Mouse (Mus musculus) hindbrain, embryonic 11.5 days (tissue): ENCODE measurements around the gene Snapc5. TPM values are rescaled to one million over a fixed set of nuclear protein-coding genes. Genes with fewer than 3 reads are reported as not detected.
"Not testable (repeated sequence)": the region's sequence is repeated elsewhere in the genome, so short reads cannot be mapped to it uniquely, and the experiment has no call there.

Experiments used
- ATAC-seq: fragments of 200-750 bp; cut with Nextera tagmentation; 2 replicates; pipeline ENCODE4 v1.8.0; 2017; ENCODE audit warnings: mild to moderate bottlenecking, moderate TSS enrichment, moderate library complexity; ENCODE audit not compliant: low FRiP score
- DNase-seq: peaks from one replicate; pipeline ENCODE4 v3.0.0-alpha.2; 2015; ENCODE audit warnings: low spot score
- H3K27ac ChIP-seq: fragments of 300-500 bp; sonication (generic); 2 replicates; pipeline ENCODE4 v1.5.1; 2014; ENCODE audit warnings: mild to moderate bottlenecking, low read depth, low read length
- H3K27me3 ChIP-seq: fragments of 300-500 bp; sonication (generic); 2 replicates; pipeline ENCODE4 v1.6.1; 2014; ENCODE audit warnings: mild to moderate bottlenecking, low read length, moderate library complexity, mixed read lengths; ENCODE audit not compliant: control insufficient read depth, insufficient read depth
- H3K36me3 ChIP-seq: fragments of 300-500 bp; sonication (generic); 2 replicates; pipeline ENCODE4 v1.6.1; 2014; ENCODE audit warnings: mild to moderate bottlenecking, low read length, moderate library complexity, mixed read lengths; ENCODE audit not compliant: control insufficient read depth, insufficient read depth
- H3K4me1 ChIP-seq: fragments of 300-500 bp; sonication (generic); replicated peaks from 2 replicates; pipeline ENCODE4 v1.6.1; 2014; ENCODE audit warnings: low read length, mixed read lengths; ENCODE audit not compliant: control insufficient read depth, insufficient read depth
- H3K4me2 ChIP-seq: fragments of 300-500 bp; sonication (generic); replicated peaks from 2 replicates; pipeline ENCODE4 v1.6.1; 2014; ENCODE audit warnings: mild to moderate bottlenecking, low read depth, low read length
- H3K4me3 ChIP-seq: fragments of 300-500 bp; sonication (generic); 2 replicates; pipeline ENCODE4 v1.5.1; 2014; ENCODE audit warnings: low read depth, low read length
- H3K9ac ChIP-seq: fragments of 300-500 bp; sonication (generic); 2 replicates; pipeline ENCODE4 v1.6.1; 2014; ENCODE audit warnings: low read depth, low read length
- H3K9me3 ChIP-seq: fragments of 300-500 bp; sonication (generic); 2 replicates; pipeline ENCODE4 v1.6.1; 2016; ENCODE audit warnings: low read length; ENCODE audit not compliant: control insufficient read depth
- WGBS: fragments of 180-500 bp; shearing (Covaris S2); extraction: QIAGEN DNeasy Blood & Tissue Kit; methylation state at CpG from one replicate; pipeline ENCODE4 v1.1.7; 2014; 5-methylcytosine and 5-hydroxymethylcytosine counted together
- polyA plus RNA-seq: library from polyadenylated mRNA; unstranded; fragments of >200 nt; fragmentation: Nextera tagmentation; extraction: Ambion mirVana; gene quantifications from 2 replicates; pipeline ENCODE4 v1.2.1, GENCODE M21; 2014

Snapc5 gene
- polyA plus RNA-seq, 1 experiment from 2014 or later, result 37.4 TPM

DNA sequence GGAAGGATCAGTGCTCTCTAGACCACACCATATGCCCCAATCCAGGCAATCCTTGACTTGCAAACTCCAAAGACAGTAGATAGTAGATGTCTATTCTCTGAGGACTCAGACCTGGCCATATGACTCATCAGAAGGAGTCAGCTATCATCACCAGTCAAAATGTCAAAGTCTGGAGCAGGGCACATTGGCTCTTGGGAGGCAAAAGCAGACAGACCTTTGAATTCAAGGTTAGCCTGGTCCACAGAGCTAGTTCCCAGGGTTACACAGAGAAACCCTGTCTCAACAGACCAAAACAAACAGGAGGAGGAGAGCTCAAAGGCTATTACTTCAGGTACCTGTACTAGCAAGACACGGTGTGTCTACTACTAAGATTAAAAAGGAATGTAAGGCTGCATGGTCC, 14.8 kb downstream of the Snapc5 start:
- H3K9me3 ChIP-seq, result no peaks in the 10 kb centered on the region
- H3K36me3 ChIP-seq, result 0 out of 2 replicates have a peak, but pooled peaks cover 3% of the 10 kb centered on the region
- WGBS, result 97% methylated on average over 1 of the region's 1 CpGs
- no peak overlapping the region for H3K27ac ChIP-seq
- H3K4me2 ChIP-seq, result no peak overlapping the region
- H3K4me1 ChIP-seq, result no peaks in the 10 kb centered on the region
- H3K27me3 ChIP-seq, result no peaks in the 10 kb centered on the region
- no peak overlapping the region for H3K9ac ChIP-seq
- DNase-seq (no peak), ATAC-seq (no peak)
- no peak overlapping the region for H3K4me3 ChIP-seq

- H3K27me3 ChIP-seq, result no peaks in the 10 kb centered on the region
- no peak overlapping the region for H3K4me3 ChIP-seq
- 75% methylated on average over 4 of the region's 4 CpGs for WGBS
- 0 out of 2 replicates have a peak, but pooled peaks cover 3% of the 10 kb centered on the region for H3K36me3 ChIP-seq
- no peaks in the 10 kb centered on the region for H3K9me3 ChIP-seq
- H3K9ac ChIP-seq, result no peak overlapping the region
- H3K4me1 ChIP-seq, result no peaks in the 10 kb centered on the region
- ATAC-seq, result no peak
- DNase-seq, result no peak
- H3K27ac ChIP-seq, result no peak overlapping the region
- no peak overlapping the region for H3K4me2 ChIP-seq
Measured at GRCm38 (mm10) chr9:64195554-64195953, 16.5 kb downstream of the Snapc5 start.

GRCm38 (mm10) chr9:64197524-64197923, 18.4 kb downstream of the Snapc5 start:
- Histone ChIP-seq H3K27ac (no peak overlapping the region), H3K4me3 (no peak overlapping the region), H3K4me2 (no peak overlapping the region), H3K27me3 (no peaks in the 10 kb centered on the region), H3K4me1 (no peaks in the 10 kb centered on the region), H3K9ac (no peak overlapping the region), H3K36me3 (0 out of 2 replicates have a peak, but pooled peaks cover 3% of the 10 kb centered on the region), H3K9me3 (no peaks in the 10 kb centered on the region)
- WGBS, result 85% methylated on average over 8 of the region's 8 CpGs
- no peak for ATAC-seq
- no peak for DNase-seq

DNA sequence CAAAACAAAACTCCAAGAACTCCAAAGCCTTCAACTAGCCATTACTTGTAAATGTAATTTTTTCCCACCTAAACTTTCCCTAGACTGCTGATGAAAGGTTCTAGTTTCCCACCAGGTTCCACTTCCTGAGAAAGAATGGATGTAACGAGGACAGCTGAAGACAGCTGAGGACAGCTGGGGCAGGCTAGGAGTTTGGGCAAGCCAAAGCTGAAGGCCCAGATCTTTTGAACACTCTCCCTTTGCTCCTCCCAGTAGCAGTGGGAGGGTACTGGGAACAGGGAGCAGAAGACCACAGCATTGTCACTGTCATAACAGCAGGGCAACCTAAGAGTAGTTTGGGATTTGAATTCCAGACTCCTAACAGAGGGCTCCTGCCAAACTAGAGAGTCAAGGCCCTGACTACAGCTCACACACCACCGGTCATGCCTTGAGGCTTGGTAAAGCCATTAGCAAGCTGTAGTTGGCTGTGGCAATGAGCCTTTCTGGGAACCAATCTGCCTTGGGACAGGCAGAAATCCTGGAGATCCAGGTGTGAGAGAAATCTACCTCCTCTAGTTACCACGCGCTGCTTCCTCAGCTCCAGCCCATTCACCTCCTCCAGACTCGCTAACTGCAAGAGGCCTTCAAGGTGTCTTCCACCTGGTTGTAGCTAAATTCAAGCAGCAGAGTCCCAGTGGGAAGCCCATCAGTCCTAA, 19.1 kb downstream of the Snapc5 start:
- no peaks in the 10 kb centered on the region for H3K36me3 ChIP-seq
- H3K9ac ChIP-seq, result no peak overlapping the region
- H3K27me3 ChIP-seq, result no peaks in the 10 kb centered on the region
- no peak for ATAC-seq
- no peak for DNase-seq
- H3K27ac ChIP-seq, result no peak overlapping the region
- no peak overlapping the region for H3K4me2 ChIP-seq
- no peaks in the 10 kb centered on the region for H3K9me3 ChIP-seq
- no peak overlapping the region for H3K4me3 ChIP-seq
- WGBS, result 94% methylated on average over 5 of the region's 5 CpGs
- no peaks in the 10 kb centered on the region for H3K4me1 ChIP-seq

DNA sequence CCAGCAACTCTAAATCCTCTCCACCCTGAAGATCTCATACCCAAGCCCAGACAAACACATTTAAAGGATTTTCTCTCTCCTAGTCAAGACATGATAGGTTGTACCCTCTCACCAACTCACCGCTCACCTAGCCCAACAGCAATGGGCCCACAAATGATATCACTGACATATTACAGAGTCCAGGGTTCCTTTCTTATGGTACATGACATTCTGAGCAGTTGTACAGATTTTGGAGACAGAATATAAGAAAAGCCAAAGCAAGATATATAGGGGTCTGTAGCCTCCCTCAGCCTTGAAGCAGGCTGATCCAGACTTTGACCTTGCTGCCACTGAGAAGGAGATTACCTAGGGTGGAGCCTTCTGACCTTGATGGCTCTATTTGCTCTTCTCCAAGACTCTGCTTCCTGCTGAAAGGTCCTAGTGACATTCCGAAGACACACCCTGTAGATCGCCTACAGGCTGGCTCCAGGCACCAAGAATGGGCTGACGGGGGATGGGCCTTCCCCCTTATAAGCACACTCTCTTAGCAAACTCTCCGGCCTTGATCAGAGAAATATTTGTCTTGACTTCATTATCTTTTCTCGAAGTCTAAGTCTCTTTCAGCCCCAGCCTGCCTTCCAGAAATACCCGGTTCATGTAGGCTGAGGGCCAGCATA, 19.8 kb downstream of the Snapc5 start:
- H3K4me2 ChIP-seq, ATAC-seq, H3K36me3 ChIP-seq, H3K9me3 ChIP-seq, H3K4me3 ChIP-seq, H3K27ac ChIP-seq, H3K27me3 ChIP-seq, H3K9ac ChIP-seq, H3K4me1 ChIP-seq, DNase-seq: not testable (repeated sequence)
- WGBS, result 95% methylated on average over 7 of the region's 7 CpGs

- DNase-seq (no peak), ATAC-seq (no peak)
- Histone ChIP-seq H3K4me3 (no peak overlapping the region), H3K9ac (no peak overlapping the region), H3K36me3 (no peaks in the 10 kb centered on the region), H3K4me2 (no peak overlapping the region), H3K27me3 (no peaks in the 10 kb centered on the region), H3K4me1 (no peaks in the 10 kb centered on the region), H3K9me3 (no peaks in the 10 kb centered on the region), H3K27ac (no peak overlapping the region)
- WGBS, result 74% methylated on average over 2 of the region's 2 CpGs
Measured at GRCm38 (mm10) chr9:64199897-64200296, 20.8 kb downstream of the Snapc5 start.

DNA sequence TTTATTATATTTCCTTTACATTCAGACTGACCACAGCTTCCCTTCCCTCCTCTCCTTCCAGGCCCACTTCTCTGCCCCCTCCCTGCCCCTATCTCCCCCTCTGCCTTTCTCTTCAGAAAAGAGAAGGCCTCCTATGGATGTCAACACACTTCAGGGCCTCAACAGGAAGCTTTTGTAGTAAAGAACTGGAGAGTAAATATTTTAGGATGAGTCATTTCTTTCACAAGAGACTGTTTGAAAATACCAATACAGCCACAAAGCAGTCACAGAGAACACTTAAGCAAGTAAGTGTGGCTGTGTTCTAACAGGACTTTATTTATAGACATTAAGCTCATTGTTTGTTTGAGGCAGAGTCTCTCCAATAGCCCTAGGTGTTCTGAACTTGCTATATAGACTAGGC, 23.3 kb downstream of the Snapc5 start:
- H3K27me3 ChIP-seq, result no peaks in the 10 kb centered on the region
- no peaks in the 10 kb centered on the region for H3K9me3 ChIP-seq
- H3K27ac ChIP-seq, result no peak overlapping the region
- H3K36me3 ChIP-seq, result no peaks in the 10 kb centered on the region
- no peak overlapping the region for H3K9ac ChIP-seq
- no peak overlapping the region for H3K4me2 ChIP-seq
- H3K4me3 ChIP-seq, result no peak overlapping the region
- H3K4me1 ChIP-seq, result no peaks in the 10 kb centered on the region
- DNase-seq (no peak), ATAC-seq (no peak)

DNA sequence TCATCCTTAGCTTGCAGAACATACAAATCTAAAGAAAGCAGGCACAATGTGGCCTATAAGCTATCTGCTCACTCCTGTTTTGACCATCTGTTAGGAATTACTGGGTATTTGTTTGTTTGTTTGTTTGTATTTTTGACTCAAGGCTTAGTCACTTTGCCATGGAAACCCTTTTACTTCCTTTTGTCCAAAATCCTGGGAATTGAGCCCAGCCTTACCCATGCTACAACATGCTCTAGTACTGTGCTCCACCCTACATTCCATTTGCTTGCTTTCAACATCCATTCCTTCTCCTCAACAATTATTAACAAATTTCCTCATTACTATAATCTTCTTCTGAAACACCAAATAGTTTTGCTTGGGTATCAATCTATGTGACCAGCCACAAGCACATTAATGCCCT, 23.8 kb downstream of the Snapc5 start:
- Histone ChIP-seq H3K4me3 (no peak overlapping the region), H3K27ac (no peak overlapping the region), H3K4me1 (no peaks in the 10 kb centered on the region), H3K9me3 (no peaks in the 10 kb centered on the region), H3K36me3 (no peaks in the 10 kb centered on the region), H3K9ac (no peak overlapping the region), H3K4me2 (no peak overlapping the region), H3K27me3 (no peaks in the 10 kb centered on the region)
- ATAC-seq, result no peak
- no peak for DNase-seq

GRCm38 (mm10) chr9:64207509-64208084, 28.5 kb downstream of the Snapc5 start:
- no peaks in the 10 kb centered on the region for H3K36me3 ChIP-seq
- H3K27me3 ChIP-seq, result no peaks in the 10 kb centered on the region
- no peaks in the 10 kb centered on the region for H3K9me3 ChIP-seq
- no peak overlapping the region for H3K4me3 ChIP-seq
- H3K4me2 ChIP-seq, result no peak overlapping the region
- WGBS, result 86% methylated on average over 3 of the region's 3 CpGs
- DNase-seq (no peak), ATAC-seq (no peak)
- no peaks in the 10 kb centered on the region for H3K4me1 ChIP-seq
- H3K9ac ChIP-seq, result no peak overlapping the region
- H3K27ac ChIP-seq, result no peak overlapping the region
